Mouse (Mus musculus): ENCODE results near the gene Paqr3. TPM values are rescaled to one million over a fixed set of nuclear protein-coding genes. Genes with fewer than 3 reads are reported as not detected.

Paqr3 gene
- polyA plus RNA-seq, 1 experiment from 2014 or later: 20.5 TPM

DNA sequence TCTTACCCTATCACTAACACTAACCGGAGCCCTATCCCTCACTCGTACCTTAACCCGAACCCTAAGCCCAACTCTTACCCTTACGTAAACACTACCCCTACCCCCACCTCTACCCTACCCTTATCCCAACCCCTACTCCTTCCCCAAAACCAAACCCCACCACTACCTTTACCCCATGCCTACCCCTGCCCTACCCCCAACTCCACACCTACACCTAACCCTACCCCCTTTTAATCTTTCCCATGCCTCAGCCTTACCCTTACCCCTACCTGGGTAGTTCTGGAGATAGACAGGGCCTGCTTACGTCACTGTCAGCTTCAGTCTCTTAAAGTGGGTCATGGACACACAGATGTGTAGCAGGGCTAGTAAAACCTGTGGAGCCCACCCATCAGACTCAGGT, 62.5 kb downstream of the Paqr3 start:
- H3K36me3 ChIP-seq: no peaks in the 10 kb centered on the region
- no peaks in the 10 kb centered on the region for H3K4me1 ChIP-seq
- 93% methylated on average over 5 of the region's 5 CpGs for WGBS
- H3K9ac ChIP-seq: no peak overlapping the region
- H3K4me2 ChIP-seq (replicated peaks): no peak overlapping the region
- H3K9me3 ChIP-seq (replicated peaks): no peaks in the 10 kb centered on the region
- no peak for ATAC-seq (ENCODE audit: low FRiP score)
- H3K4me3 ChIP-seq: no peak overlapping the region
- H3K27me3 ChIP-seq: no peaks in the 10 kb centered on the region
- no peak overlapping the region for H3K27ac ChIP-seq

DNA sequence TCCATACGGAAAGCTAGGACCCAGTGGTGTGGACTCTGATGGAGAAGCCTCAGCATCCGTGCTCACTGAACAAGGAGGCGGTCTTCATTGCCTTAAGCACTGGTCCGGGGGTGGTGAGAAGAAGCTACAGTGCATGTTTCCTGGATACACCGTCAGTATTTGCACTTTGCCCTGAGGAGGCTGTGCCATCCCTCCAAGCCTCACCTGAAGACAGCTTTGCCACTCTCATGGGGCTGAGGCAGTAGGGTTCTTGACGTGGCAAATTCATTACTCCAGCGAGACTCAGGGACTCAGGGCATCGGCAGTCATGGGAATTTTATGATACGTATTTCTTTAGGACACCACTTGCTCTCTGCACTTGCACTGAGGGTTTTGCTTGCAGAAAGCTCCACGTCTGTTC, 64.7 kb downstream of the Paqr3 start:
- H3K9me3 ChIP-seq (replicated peaks): no peaks in the 10 kb centered on the region
- H3K27ac ChIP-seq: no peak overlapping the region
- WGBS: 90% methylated on average over 10 of the region's 10 CpGs
- no peaks in the 10 kb centered on the region for H3K4me1 ChIP-seq
- no peak overlapping the region for H3K9ac ChIP-seq
- no peak overlapping the region for H3K4me2 ChIP-seq (replicated peaks)
- H3K36me3 ChIP-seq: no peaks in the 10 kb centered on the region
- H3K27me3 ChIP-seq: no peaks in the 10 kb centered on the region
- no peak for ATAC-seq (ENCODE audit: low FRiP score)
- H3K4me3 ChIP-seq: no peak overlapping the region

DNA sequence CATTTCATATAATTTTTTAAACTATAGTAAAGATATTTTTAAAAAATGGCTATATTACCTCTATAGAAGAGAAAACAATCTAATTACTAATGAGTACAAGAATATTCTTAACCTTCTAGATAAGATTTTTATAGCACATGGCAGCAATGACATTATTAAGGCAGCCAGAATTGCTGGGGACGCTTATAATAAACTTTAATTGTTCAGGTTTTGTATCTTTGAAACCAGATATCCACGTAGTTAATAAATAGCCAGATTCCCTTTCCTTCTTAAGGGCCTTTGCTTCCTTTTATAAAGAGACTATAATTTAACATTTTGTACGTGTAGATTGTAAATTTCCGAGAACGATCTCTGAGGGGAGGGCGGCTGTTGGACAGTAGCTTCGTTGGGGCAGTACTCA, 66.1 kb downstream of the Paqr3 start:
- no peak overlapping the region for H3K4me2 ChIP-seq (replicated peaks)
- H3K27ac ChIP-seq: no peak overlapping the region
- 94% methylated on average over 7 of the region's 7 CpGs for whole genome bisulfite sequencing
- H3K27me3 ChIP-seq: no peaks in the 10 kb centered on the region
- H3K36me3 ChIP-seq: no peaks in the 10 kb centered on the region
- no peak overlapping the region for H3K4me3 ChIP-seq
- ATAC-seq (ENCODE audit: low FRiP score): no peak
- no peaks in the 10 kb centered on the region for H3K9me3 ChIP-seq (replicated peaks)
- H3K9ac ChIP-seq: no peak overlapping the region
- H3K4me1 ChIP-seq: no peaks in the 10 kb centered on the region

Other genes starting within 250 kb of the Paqr3 start
- 12.8 and 15.2 TPM in 2 replicates for gene Bmp2k, start 113.9 kb downstream of the Paqr3 start, polyA plus RNA-seq (2016; fragmentation: Nextera tagmentation; extraction: Ambion mirVana)

Data from hindbrain, embryonic 12.5 days (tissue).